Mouse (Mus musculus) monocyte, adult 2 months (primary cell): ENCODE data around the gene Rnf216.
A peak's percentile ranks its signal among the peaks of the same experiment; 100 is the strongest.
"Not testable (repeated sequence)": the region's sequence is repeated elsewhere in the genome, so short reads cannot be mapped to it uniquely, and the experiment has no call there.

ENCODE experiments used
- DNase-seq, 2 experiments: peaks; one replicate each; pipeline ENCODE4 v3.0.0; 2022; ENCODE audit warnings: low spot score in 2 of 2, low read depth in 1 of 2

Gene Rnf216

GRCm38 (mm10) chr5:143112281-143113246, at the start of gene Rnf216:
Rnf216 (minus strand) TSS chr5:143112994.
- DNase-seq: peak; percentile 82 to 88

GRCm38 (mm10) chr5:143155534-143155933, 42.7 kb upstream of the Rnf216 start:
- DNase-seq: no peak

GRCm38 (mm10) chr5:143153756-143154155, 41.0 kb upstream of the Rnf216 start:
- DNase-seq: no peak

GRCm38 (mm10) chr5:143150044-143150443, 37.2 kb upstream of the Rnf216 start:
- DNase-seq: no peak

- no peak for DNase-seq
Measured at GRCm38 (mm10) chr5:143149536-143149935, 36.7 kb upstream of the Rnf216 start.

- no peak for DNase-seq
Measured at GRCm38 (mm10) chr5:143148661-143149060, 35.9 kb upstream of the Rnf216 start.

- no peak for DNase-seq
Measured at GRCm38 (mm10) chr5:143147481-143147880, 34.7 kb upstream of the Rnf216 start, which contains the start of gene Olfr718-ps1. Olfr718-ps1 (minus strand) TSS chr5:143147581.

- DNase-seq: no peak
Measured at GRCm38 (mm10) chr5:143137580-143137979, 24.8 kb upstream of the Rnf216 start.

GRCm38 (mm10) chr5:143135042-143135441, 22.2 kb upstream of the Rnf216 start:
- DNase-seq: no peak

GRCm38 (mm10) chr5:143134216-143135010, 21.6 kb upstream of the Rnf216 start:
- not testable (repeated sequence) for DNase-seq

- no peak for DNase-seq
Measured at GRCm38 (mm10) chr5:143132935-143133514, 20.2 kb upstream of the Rnf216 start.

GRCm38 (mm10) chr5:143130342-143130741, 17.5 kb upstream of the Rnf216 start:
- DNase-seq: no peak

- no peak for DNase-seq
Measured at GRCm38 (mm10) chr5:143129101-143129500, 16.3 kb upstream of the Rnf216 start.

GRCm38 (mm10) chr5:143127837-143128236, 15.0 kb upstream of the Rnf216 start:
- no peak for DNase-seq

- no peak for DNase-seq
Measured at GRCm38 (mm10) chr5:143126908-143127307, 14.1 kb upstream of the Rnf216 start.

GRCm38 (mm10) chr5:143126089-143126488, 13.3 kb upstream of the Rnf216 start:
- no peak for DNase-seq

- DNase-seq: no peak
Measured at GRCm38 (mm10) chr5:143125601-143126000, 12.8 kb upstream of the Rnf216 start.

- no peak for DNase-seq
Measured at GRCm38 (mm10) chr5:143124805-143125378, 12.1 kb upstream of the Rnf216 start.

- DNase-seq: no peak
Measured at GRCm38 (mm10) chr5:143122673-143123072, 9.9 kb upstream of the Rnf216 start.

- no peak for DNase-seq
Measured at GRCm38 (mm10) chr5:143122125-143122524, 9.3 kb upstream of the Rnf216 start.

GRCm38 (mm10) chr5:143106842-143107241, 6.0 kb downstream of the Rnf216 start:
- DNase-seq: no peak
